Mouse (Mus musculus): Measurements from ENCODE around the gene Midn. TPM values are rescaled to one million over a fixed set of nuclear protein-coding genes. Genes with fewer than 3 reads are reported as not detected.

Gene Midn
- polyA plus RNA-seq, 1 experiment from 2014 or later: 25.7 TPM

DNA sequence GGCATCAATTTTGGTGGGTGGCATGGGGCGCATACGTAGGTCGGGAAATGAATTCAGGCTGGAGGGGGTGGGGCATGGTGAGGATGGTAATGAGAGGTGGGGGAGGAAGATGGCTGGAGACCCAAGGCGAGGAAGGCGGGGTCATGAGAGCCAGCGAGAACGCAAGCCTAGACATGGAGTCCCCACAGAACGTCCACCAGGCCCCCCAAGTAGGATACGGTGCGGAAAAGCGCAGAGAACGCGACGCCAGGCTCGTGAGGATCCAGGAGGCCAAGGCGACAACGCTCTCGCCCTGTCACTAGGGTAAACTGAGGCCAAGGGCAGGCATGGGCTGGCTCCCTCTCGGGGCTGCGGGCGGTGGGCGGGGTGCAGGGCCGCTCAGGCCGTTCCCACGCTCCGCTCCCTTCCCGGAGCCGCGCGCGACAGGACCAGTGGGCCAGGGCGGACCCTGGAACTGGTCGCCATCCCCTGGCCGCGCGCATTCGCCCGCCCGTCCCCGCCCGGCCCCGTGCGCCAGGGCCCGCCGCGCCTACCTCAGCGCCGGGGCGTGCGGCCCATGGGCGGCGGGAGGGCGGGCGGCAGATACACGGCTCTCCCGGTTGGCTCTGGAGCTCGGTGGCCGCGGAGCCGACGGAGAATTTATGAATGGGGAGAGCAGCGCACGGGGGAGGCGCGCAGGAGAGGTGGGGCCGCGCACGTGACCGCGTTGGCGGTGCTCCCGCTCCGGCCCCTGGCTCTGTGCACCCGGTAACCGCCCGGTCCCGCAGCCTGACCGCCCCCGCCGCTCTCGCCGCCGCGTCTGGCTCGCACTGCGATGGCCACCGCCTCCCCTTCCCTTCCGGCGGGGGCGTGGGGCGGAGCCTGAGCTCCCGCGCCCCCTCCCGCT lies 9.3 kb upstream of the Midn start, which contains the start of gene Atp5d:
Gene Atp5d (plus strand): TSS at position 80 of the 886 bp plus-strand sequence.
- no peaks in the 10 kb centered on the region for H3K9me3 ChIP-seq
- H3K27ac ChIP-seq: peak within 1 kb of the TSS; percentile 70
- peaks cover 19% of the 10 kb centered on the region for H3K36me3 ChIP-seq
- H3K4me2 ChIP-seq: peak within 1 kb of the TSS; percentile 99
- under 1% methylated on average over 92 of the region's 94 CpGs for WGBS
- peak within 1 kb of the TSS; percentile 70 for H3K4me3 ChIP-seq
- H3K27me3 ChIP-seq: peaks cover 35% of the 10 kb centered on the region
- H3K4me1 ChIP-seq: peaks cover 52% of the 10 kb centered on the region
- ATAC-seq (ENCODE audit: insufficient number of reproducible peaks, insufficient read depth, low FRiP score, low TSS enrichment, low read depth): no peak
- H3K9ac ChIP-seq: peak within 1 kb of the TSS; percentile 85

DNA sequence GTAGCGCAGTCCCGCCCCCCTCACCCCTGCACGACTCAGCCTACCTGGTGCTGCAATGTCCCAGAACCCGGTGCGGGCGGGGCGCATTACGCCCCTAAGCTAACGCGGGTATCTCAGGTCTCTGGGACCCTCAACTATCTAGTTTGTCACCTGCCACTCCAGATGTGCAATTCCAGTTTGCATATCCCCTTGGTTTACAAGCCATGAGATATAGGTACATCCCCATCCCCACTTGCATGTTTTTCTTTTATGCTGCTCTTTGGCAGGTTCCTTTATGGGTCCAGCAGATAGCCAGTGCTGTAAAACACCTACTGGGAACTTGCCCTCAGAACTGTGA lies 8.7 kb upstream of the Midn start:
- no peak overlapping the region; the same call in 1 of the 2 replicates for H3K27ac ChIP-seq
- peaks cover 35% of the 10 kb centered on the region for H3K27me3 ChIP-seq
- H3K36me3 ChIP-seq: peaks cover 21% of the 10 kb centered on the region
- peak overlapping the region; percentile 99 for H3K4me2 ChIP-seq
- H3K9me3 ChIP-seq: no peaks in the 10 kb centered on the region
- peaks cover 52% of the 10 kb centered on the region for H3K4me1 ChIP-seq
- WGBS: under 1% methylated on average over 9 of the region's 10 CpGs
- no peak for ATAC-seq (ENCODE audit: insufficient number of reproducible peaks, insufficient read depth, low FRiP score, low TSS enrichment, low read depth)
- H3K9ac ChIP-seq: peak overlapping the region; percentile 85
- H3K4me3 ChIP-seq: peak overlapping the region; percentile 70

DNA sequence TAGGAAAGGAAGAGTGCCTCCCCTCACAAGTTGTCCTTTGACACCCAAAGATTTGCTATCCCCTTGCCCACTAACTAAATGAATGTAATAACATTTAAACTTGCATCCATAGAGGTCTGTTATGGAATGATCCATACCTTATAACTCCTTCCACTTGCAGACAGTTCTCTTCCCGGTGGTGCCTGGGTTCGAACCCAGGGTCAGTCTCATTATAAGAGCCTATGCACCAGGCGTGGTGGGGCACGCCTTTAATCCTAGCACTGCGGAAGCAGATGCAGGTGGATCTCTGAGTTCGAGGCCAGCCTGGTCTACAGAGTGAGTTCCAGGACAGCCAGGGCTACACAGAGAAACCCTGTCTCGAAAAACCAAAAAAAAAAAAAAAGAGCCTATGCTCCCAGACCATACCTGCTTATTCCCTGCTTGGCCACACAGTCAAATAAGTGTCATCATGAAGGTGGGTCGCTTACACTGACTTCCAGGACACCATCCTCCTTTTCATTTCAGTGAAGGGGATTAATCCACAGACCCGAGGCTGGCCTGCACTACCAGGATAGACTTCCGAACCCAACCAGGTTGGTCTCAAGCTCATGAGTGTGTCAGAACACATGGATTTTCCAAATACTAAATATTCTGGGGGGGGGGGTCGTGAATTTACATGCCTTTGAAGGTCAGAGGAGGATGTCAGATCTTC lies 8.0 kb upstream of the Midn start:
- Histone ChIP-seq H3K4me3 (peak overlapping the region; percentile 70), H3K4me2 (peak overlapping the region; percentile 99; the same call in 1 of the 2 replicates), H3K36me3 (peaks cover 21% of the 10 kb centered on the region), H3K27me3 (peaks cover 31% of the 10 kb centered on the region), H3K9me3 (no peaks in the 10 kb centered on the region), H3K4me1 (peaks cover 56% of the 10 kb centered on the region), H3K9ac (no peak overlapping the region), H3K27ac (0 out of 2 replicates have a peak overlapping the region, but pooled peaks have one; percentile 81)
- WGBS: 73% methylated on average over 11 of the region's 11 CpGs
- no peak for ATAC-seq (ENCODE audit: insufficient number of reproducible peaks, insufficient read depth, low FRiP score, low TSS enrichment, low read depth)

DNA sequence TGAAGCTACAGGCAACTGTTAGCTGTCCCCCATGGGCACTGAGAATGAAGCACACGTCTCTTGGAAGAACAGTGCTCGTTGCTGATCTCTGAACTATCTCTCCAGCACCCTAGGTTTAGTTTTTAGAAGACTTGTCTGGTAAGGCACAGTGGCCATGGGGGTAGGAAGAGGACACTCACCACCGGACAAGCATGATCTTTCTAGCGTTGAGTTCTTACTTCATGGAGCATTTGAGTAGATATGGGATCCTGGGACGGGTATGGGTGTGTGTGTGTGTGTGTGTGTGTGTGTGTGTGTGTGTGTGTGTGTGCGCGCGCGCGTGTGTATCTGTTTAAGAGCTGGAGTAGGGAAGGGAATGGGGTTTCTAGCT lies 7.4 kb upstream of the Midn start, which contains the start of gene Cbarp:
Gene Cbarp (minus strand): TSS at position 170 of the 370 bp plus-strand sequence.
- Histone ChIP-seq H3K4me3 (peak within 1 kb of the TSS; percentile 70), H3K27ac (peak within 1 kb of the TSS; percentile 81), H3K9ac (peak within 1 kb of the TSS; percentile 85), H3K4me1 (peaks cover 61% of the 10 kb centered on the region), H3K36me3 (peaks cover 24% of the 10 kb centered on the region), H3K9me3 (no peaks in the 10 kb centered on the region), H3K27me3 (peaks cover 27% of the 10 kb centered on the region), H3K4me2 (peak within 1 kb of the TSS; percentile 99)
- no peak for ATAC-seq (ENCODE audit: insufficient number of reproducible peaks, insufficient read depth, low FRiP score, low TSS enrichment, low read depth)
- 75% methylated on average over 10 of the region's 10 CpGs for WGBS

DNA sequence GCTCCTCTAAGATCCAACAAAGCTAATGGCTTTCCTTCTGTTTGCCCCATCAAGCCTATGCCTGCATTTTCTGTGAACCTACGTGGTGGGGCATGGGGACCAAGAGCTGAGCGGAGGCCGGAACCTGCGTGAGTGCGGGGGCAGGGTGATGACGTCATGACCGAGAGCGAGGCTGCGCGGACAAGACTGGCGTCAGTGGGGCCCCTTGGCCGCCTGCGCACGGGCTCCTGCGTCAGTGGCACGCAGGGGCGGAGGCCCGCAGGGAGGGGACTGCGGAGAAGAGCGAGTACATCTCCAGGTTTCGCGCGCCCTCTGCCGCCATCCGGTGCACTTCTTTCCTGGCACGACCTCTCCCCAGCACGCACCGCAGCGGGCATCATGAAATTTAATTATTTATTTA lies 6.8 kb upstream of the Midn start:
- under 1% methylated on average over 29 of the region's 29 CpGs for WGBS
- H3K27me3 ChIP-seq: peaks cover 21% of the 10 kb centered on the region
- H3K4me1 ChIP-seq: peaks cover 66% of the 10 kb centered on the region
- H3K9ac ChIP-seq: peak overlapping the region; percentile 41; the same call in 1 of the 2 replicates
- no peaks in the 10 kb centered on the region for H3K9me3 ChIP-seq
- H3K36me3 ChIP-seq: peaks cover 30% of the 10 kb centered on the region
- peak; percentile 66 for ATAC-seq (ENCODE audit: insufficient number of reproducible peaks, insufficient read depth, low FRiP score, low TSS enrichment, low read depth)
- H3K4me3 ChIP-seq: peak overlapping the region; percentile 70
- H3K27ac ChIP-seq: peak overlapping the region; percentile 81
- H3K4me2 ChIP-seq: peak overlapping the region; percentile 92

DNA sequence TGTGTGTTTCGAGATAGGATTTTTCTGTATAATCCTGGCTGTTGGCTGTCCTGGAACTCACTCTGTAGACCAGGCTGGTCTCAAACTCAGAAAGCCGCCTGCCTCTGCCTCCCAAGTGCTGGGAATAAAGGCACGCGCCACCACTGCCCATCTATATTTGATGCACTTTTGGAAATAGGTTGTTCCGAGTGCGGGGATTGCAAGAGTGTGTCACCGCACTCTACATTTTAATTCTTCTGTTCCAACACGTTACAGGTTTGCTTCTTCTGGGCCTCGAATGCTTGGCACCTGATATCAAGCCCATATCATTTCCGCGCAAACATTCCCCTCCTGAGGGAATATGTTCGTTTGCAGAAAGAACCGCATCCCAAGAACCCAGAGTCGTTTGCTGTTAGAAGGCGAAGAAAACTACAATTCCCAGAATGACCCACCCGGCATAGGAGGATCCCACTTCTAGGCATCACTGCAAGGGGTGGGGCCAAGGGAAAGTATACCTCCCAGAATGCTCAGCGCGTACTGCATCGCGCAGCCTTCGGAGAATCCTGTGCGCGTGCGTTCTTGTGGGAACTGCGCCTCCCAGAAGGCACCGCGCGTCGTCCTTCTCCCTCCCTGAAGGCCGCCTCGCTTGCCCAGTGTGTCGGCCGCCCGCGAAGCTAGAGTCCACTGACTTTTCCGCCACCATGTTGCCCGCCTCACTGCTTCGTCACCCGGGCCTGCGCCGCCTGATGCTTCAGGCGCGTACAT lies 6.1 kb upstream of the Midn start:
- peak overlapping the region; percentile 92 for H3K4me2 ChIP-seq
- H3K36me3 ChIP-seq: peaks cover 37% of the 10 kb centered on the region
- H3K4me1 ChIP-seq: peaks cover 65% of the 10 kb centered on the region
- no peaks in the 10 kb centered on the region for H3K9me3 ChIP-seq
- H3K27me3 ChIP-seq: peaks cover 14% of the 10 kb centered on the region
- peak overlapping the region; percentile 81 for H3K27ac ChIP-seq
- peak; percentile 84 for ATAC-seq (ENCODE audit: insufficient number of reproducible peaks, insufficient read depth, low FRiP score, low TSS enrichment, low read depth)
- H3K9ac ChIP-seq: peak overlapping the region; percentile 91
- peak overlapping the region; percentile 70 for H3K4me3 ChIP-seq
- WGBS: under 1% methylated on average over 43 of the region's 43 CpGs

DNA sequence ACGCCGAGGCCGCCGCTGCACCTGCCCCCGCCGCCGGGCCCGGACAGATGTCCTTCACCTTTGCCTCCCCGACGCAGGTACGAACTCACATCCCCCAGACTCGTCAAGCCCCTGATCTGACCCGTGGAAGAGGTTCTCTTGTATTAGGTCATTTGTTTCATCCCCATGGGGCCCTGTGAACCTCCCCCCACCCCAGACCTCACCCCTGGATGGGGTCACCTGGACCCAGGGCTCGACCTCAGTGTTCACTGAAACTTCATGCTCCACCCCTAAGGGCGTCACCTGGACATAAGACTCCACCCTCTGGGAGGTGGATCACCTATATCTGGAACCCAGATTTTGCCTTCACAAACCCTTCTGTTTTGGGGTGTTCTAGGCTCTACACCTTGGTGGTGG lies 5.5 kb upstream of the Midn start:
- H3K27ac ChIP-seq: peak overlapping the region; percentile 69
- peaks cover 39% of the 10 kb centered on the region for H3K36me3 ChIP-seq
- H3K9me3 ChIP-seq: no peaks in the 10 kb centered on the region
- H3K9ac ChIP-seq: peak overlapping the region; percentile 91
- peak overlapping the region; percentile 70 for H3K4me3 ChIP-seq
- no peak for ATAC-seq (ENCODE audit: insufficient number of reproducible peaks, insufficient read depth, low FRiP score, low TSS enrichment, low read depth)
- H3K27me3 ChIP-seq: peaks cover 8% of the 10 kb centered on the region
- peak overlapping the region; percentile 92 for H3K4me2 ChIP-seq
- peaks cover 63% of the 10 kb centered on the region for H3K4me1 ChIP-seq
- 0% methylated on average over 15 of the region's 15 CpGs for WGBS

DNA sequence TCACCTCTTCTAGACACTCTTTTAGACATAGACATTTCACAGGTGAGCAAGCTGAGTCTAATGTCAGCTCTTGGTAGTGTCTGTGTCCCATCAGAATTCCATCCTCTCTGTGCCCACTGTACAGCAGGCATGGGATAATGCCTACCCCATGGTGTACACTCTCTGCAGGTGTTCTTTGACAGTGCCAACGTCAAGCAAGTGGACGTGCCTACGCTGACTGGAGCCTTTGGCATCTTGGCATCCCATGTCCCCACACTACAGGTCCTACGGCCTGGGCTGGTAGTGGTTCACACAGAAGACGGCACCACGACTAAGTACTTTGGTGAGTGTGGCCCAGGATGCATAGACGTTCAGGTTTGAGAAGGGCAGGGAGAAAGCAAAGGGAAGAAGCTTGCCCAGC lies 4.4 kb upstream of the Midn start:
- 92% methylated on average over 7 of the region's 7 CpGs for WGBS

DNA sequence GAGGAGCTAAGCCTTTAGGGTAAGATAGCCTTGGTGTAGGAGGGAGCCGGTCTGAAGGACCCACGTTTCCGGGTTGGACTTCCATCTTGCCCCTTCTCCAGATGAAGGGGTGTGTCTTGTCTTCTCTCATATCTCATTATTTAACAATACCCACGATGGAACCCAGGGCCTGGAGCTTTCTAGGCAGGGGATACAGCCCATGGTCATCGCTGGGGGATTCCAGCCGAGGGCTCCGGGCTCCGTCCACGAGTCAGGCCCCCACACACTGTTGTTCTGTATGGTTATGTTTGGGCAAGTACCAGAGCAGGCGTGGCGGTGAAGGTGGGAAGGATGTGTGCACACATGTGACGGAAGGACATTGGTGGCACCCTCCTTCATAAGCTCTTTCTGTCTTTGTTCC lies 3.9 kb upstream of the Midn start:
- WGBS: 95% methylated on average over 12 of the region's 12 CpGs
- H3K9ac ChIP-seq: no peak overlapping the region; the same call in 1 of the 2 replicates
- H3K27me3 ChIP-seq: no peaks in the 10 kb centered on the region
- no peak overlapping the region for H3K4me2 ChIP-seq
- H3K36me3 ChIP-seq: peaks cover 39% of the 10 kb centered on the region
- no peak for ATAC-seq (ENCODE audit: insufficient number of reproducible peaks, insufficient read depth, low FRiP score, low TSS enrichment, low read depth)
- H3K4me1 ChIP-seq: peaks cover 54% of the 10 kb centered on the region
- H3K27ac ChIP-seq: no peak overlapping the region
- 0 out of 2 replicates have a peak overlapping the region, but pooled peaks have one; percentile 4 for H3K4me3 ChIP-seq
- H3K9me3 ChIP-seq: no peaks in the 10 kb centered on the region

More for the DNA sequence above, 4.4 kb upstream of the Midn start:
- H3K4me2 ChIP-seq: peak overlapping the region; percentile 92
- peaks cover 56% of the 10 kb centered on the region for H3K4me1 ChIP-seq
- H3K27ac ChIP-seq: no peak overlapping the region
- no peaks in the 10 kb centered on the region for H3K27me3 ChIP-seq
- no peaks in the 10 kb centered on the region for H3K9me3 ChIP-seq
- H3K9ac ChIP-seq: no peak overlapping the region
- ATAC-seq (ENCODE audit: insufficient number of reproducible peaks, insufficient read depth, low FRiP score, low TSS enrichment, low read depth): no peak
- H3K4me3 ChIP-seq: peak overlapping the region; percentile 3; the same call in 1 of the 2 replicates
- H3K36me3 ChIP-seq: peaks cover 39% of the 10 kb centered on the region

DNA sequence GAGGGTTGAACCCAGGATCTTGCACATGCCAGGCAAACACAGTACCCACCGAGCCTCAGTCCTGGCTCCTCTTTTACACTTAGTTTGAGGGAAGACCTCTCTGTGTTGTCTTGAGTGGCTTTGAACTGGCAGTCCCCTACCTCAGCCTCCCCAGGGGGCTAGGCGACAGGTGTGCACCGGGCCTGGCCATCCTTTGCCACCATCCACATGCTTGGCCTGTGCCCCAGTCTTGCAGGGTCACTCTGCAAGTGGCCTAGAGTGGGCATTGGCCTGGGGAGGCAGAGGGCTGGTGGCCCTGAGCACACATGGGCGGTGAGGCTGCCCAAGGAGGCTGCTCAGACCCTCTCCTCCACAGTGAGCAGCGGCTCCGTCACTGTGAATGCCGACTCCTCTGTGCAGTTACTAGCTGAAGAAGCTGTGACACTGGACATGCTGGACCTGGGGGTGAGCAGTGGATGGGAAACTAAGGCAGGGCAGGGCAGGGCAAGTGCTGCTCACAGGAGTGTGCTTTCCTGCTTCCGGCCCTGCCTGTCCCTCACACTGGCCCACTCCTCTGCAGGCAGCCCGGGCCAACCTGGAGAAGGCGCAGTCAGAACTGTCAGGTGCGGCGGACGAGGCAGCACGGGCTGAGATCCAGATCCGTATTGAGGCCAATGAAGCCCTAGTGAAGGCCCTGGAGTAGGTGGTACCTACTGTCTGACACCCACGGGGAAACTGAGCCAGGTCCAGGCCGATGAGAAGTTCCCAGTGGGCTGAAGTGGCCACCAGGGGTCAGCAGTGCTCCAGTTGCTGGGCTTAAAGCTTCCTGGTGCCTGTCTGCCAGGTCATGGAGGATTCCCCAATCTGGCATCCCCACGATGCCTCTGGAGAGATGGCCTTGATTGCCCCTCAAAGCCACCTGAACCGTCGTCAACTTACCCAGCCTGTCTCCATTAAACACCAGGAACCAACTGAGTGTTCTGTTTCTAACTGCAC lies 2.9 kb upstream of the Midn start:
- H3K27me3 ChIP-seq: no peaks in the 10 kb centered on the region
- H3K4me1 ChIP-seq: peaks cover 51% of the 10 kb centered on the region
- 71% methylated on average over 20 of the region's 20 CpGs for WGBS
- peak overlapping the region; percentile 28; the same call in 1 of the 2 replicates for H3K27ac ChIP-seq
- 0 out of 2 replicates have a peak overlapping the region, but pooled peaks have one; percentile 0 for H3K4me3 ChIP-seq
- H3K9ac ChIP-seq: peak overlapping the region; percentile 37
- peaks cover 42% of the 10 kb centered on the region for H3K36me3 ChIP-seq
- no peak for ATAC-seq (ENCODE audit: insufficient number of reproducible peaks, insufficient read depth, low FRiP score, low TSS enrichment, low read depth)
- H3K4me2 ChIP-seq: no peak overlapping the region
- H3K9me3 ChIP-seq: no peaks in the 10 kb centered on the region
